Mouse (Mus musculus): ENCODE results near the gene Plcd4. TPM values are rescaled to one million over a fixed set of nuclear protein-coding genes. Genes with fewer than 3 reads are reported as not detected.

The Plcd4 gene
- total RNA-seq, 1 experiment from 2014 or later: 0.19 TPM

DNA sequence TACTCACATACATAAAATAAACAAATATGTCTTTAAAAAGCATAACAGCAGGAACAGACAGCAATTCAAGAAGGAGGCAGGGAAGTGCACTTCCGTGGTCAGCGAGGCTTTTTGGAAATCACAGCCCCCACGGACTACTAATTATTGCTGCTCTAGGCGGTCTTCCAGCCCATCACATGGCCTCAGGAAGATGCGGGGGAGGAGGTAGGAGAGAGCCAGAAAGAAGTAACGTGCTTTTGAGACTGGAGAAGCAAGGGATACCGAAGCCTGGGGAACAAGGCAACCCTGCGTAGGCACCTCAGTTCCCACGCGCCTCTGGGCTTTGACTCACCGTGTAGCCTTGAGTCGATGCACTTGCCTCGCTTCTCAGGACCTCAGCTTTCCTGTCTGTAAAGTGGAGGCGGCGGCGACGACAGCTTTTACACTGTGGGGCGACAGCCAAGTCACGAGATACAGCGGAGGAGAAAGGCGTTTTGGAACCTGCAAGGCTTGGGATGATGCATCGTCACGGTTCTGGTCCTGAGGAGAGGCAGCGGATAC is 44.6 kb downstream of the Plcd4 start:
- no peak; the same call in 1 of the 2 replicates for ATAC-seq (replicated peaks; ENCODE audit: insufficient number of reproducible peaks, low FRiP score, low TSS enrichment, poor library complexity, severe bottlenecking)

- peak; percentile 98 for ATAC-seq (replicated peaks; ENCODE audit: insufficient number of reproducible peaks, low FRiP score, low TSS enrichment, poor library complexity, severe bottlenecking)
Measured at GRCm38 (mm10) chr1:74587773-74588445, 45.2 kb downstream of the Plcd4 start, which contains the start of the genes Zfp142 and Bcs1l. Gene Zfp142, minus strand, starts transcription at chr1:74588246. Gene Bcs1l, plus strand, starts transcription at chr1:74588289.

- no peak; the same call in 1 of the 2 replicates for ATAC-seq (replicated peaks; ENCODE audit: insufficient number of reproducible peaks, low FRiP score, low TSS enrichment, poor library complexity, severe bottlenecking)
Measured at GRCm38 (mm10) chr1:74594434-74594833, 51.7 kb downstream of the Plcd4 start.

DNA sequence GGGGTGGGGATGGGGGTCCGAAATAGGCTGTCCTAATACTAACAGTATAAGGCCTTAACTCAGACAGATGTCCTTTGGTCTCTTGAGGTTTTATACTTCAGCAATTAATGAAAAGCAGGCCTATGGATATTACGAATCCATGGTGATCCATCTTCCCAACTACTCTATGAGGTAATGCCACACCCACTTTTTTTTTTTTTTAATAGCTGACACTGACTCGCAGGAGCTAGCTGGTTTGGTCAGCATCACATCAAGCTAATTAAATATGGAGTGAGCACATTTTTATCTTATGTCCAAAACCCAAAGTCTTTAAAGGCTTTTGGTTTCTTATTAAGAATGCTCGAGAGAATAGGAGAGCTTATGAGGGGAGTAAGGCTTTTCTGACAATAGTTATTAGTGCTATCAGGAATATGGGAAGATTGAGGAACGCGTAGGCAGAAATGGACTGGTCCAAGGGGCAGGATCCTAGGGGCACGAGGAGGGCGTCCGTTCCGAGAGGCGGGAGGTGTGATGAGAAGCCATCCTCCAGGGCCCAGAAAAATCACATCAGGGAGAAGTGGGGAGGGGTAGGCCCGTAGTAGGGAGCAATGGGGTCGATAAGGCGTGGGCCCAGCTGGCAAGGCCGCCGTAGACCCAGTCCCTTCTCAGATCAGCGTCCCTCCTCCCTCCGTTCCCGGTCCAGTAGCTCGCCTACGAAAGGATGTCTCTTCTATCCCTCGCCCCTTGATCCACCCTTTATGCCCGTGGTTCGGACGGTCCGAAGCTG is 58.0 kb downstream of the Plcd4 start:
- ATAC-seq (replicated peaks; ENCODE audit: insufficient number of reproducible peaks, low FRiP score, low TSS enrichment, poor library complexity, severe bottlenecking): no peak

DNA sequence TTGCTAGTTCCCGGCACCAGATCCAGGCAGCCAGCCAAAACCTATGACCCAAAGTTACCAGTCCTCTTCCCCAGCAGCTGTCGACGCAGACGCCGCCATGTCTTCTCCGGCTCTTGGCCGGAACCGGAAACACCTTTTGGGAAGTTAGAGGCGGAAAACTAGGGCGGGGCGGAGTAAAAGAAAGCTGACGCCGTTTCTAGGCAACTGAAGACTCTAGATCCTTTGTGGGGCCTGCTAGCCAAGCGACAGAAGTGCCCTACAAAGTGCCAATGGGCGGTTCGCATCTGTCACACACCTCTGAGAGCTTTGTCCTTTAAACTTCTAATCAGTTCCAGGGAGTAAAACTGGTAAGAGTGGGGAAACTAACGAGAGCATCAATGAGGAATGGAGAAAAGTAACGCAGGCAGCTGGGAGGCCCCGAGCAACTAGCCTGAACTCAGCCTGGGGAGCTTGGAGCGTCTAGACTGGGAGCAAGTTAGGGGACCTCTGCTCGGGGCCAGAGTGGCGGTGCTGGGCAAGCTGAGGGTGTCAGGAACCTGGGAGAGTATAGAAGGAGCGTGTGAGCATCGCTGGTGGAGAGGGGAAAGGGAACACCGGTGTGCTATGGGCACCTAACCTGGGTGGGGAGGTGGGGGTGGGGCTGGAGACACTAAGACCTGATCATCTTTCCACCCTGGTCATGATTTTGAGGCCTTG is 58.7 kb downstream of the Plcd4 start, which contains the start of the genes Rnf25 and Stk36:
Gene Rnf25, minus strand, starts transcription at position 131 of the 696 bp plus-strand sequence.
Gene Stk36, plus strand, starts transcription at position 179 of the 696 bp plus-strand sequence.
- peak; percentile 93 for ATAC-seq (replicated peaks; ENCODE audit: insufficient number of reproducible peaks, low FRiP score, low TSS enrichment, poor library complexity, severe bottlenecking)

Other genes starting within 250 kb of the Plcd4 start
- 15.8 to 20.8 TPM (median 19.0 TPM) in 3 replicates for gene Tmbim1, start 237.3 kb upstream of the Plcd4 start, total RNA-seq (2017)
- 0.29 to 3.3 TPM (median 0.96 TPM) in 3 replicates for gene Catip, start 180.8 kb upstream of the Plcd4 start, total RNA-seq (2017)
- 180 to 306 TPM (median 249 TPM) in 3 replicates for gene Slc11a1, start 167.7 kb upstream of the Plcd4 start, total RNA-seq (2017)
- 31.8 to 64.2 TPM (median 34.4 TPM) in 3 replicates for gene Ctdsp1, start 151.4 kb upstream of the Plcd4 start, total RNA-seq (2017)
- 0.87 to 1.9 TPM in 2 of 3 replicates, not detected in the other for gene Vil1, start 133.5 kb upstream of the Plcd4 start, total RNA-seq (2017)
- 7.8 to 24.2 TPM (median 13.9 TPM) in 3 replicates for gene Cnot9, start 36.8 kb upstream of the Plcd4 start, total RNA-seq (2017)
- gene Usp37, start 1.4 kb downstream of the Plcd4 start, total RNA-seq (2017): 19.4 to 49.5 TPM (median 24.4 TPM) in 3 replicates
- gene Zfp142, start 45.4 kb downstream of the Plcd4 start, total RNA-seq (2017): 6.4 to 18.3 TPM (median 16.4 TPM) in 3 replicates
- gene Bcs1l, start 45.4 kb downstream of the Plcd4 start, total RNA-seq (2017): 3.1 to 10.1 TPM (median 5.5 TPM) in 3 replicates
- gene Rnf25, start 58.5 kb downstream of the Plcd4 start, total RNA-seq (2017): 30.7 to 48.3 TPM (median 36.2 TPM) in 3 replicates
- gene Stk36, start 58.6 kb downstream of the Plcd4 start, total RNA-seq (2017): 1.2 TPM in 1 of 3 replicates, not detected in the others
- gene Ttll4, start 118.9 kb downstream of the Plcd4 start, total RNA-seq (2017): 13.3 to 25.8 TPM (median 21.5 TPM) in 3 replicates
- gene Cyp27a1, start 170.7 kb downstream of the Plcd4 start, total RNA-seq (2017): 52.0 to 91.2 TPM (median 90.6 TPM) in 3 replicates
- not detected in 3 replicates for gene Prkag3, start 206.3 kb downstream of the Plcd4 start, total RNA-seq (2017)
- 0.87 to 2.2 TPM (median 0.96 TPM) in 3 replicates for gene Wnt6, start 229.0 kb downstream of the Plcd4 start, total RNA-seq (2017)
- not detected in 3 replicates for gene Wnt10a, start 248.6 kb downstream of the Plcd4 start, total RNA-seq (2017)